Mouse (Mus musculus): ENCODE measurements around the gene Ascc1. TPM values are rescaled to one million over a fixed set of nuclear protein-coding genes. Genes with fewer than 3 reads are reported as not detected.

Ascc1 gene
- polyA plus RNA-seq, 2 experiments: 10.7 to 16.8 TPM

GRCm38 (mm10) chr10:59977141-59977540, 25.5 kb upstream of the Ascc1 start:
- H3K4me1 ChIP-seq (replicated peaks; ENCODE audit: control insufficient read depth in 2 of 2, insufficient read depth in 2 of 2, low read length in 1 of 2): peaks cover 0 to 21% of the 10 kb centered on the region in 2 experiments; a peak in 2 of 4 replicates
- DNase-seq (ENCODE audit: low read depth in 3 of 3, low spot score in 3 of 3) (no peak), ATAC-seq (ENCODE audit: insufficient read depth) (no peak)
- 58% methylated on average over 2 of the region's 4 CpGs for WGBS (ENCODE audit: insufficient replicate concordance)
- H3K4me2 ChIP-seq (ENCODE audit: low read depth): no peak overlapping the region
- no peak overlapping the region for H3K9ac ChIP-seq (replicated peaks)
- TF ChIP-seq CTCF (IDR thresholded peaks at IDR 0.05; ENCODE audit: low read depth): no peak
- no peak for TF ChIP-seq EP300 (IDR thresholded peaks at IDR 0.05; ENCODE audit: low read depth)
- no peaks in the 10 kb centered on the region for H3K36me3 ChIP-seq (replicated peaks; ENCODE audit: control insufficient read depth, insufficient read depth, low read depth)
- no peaks in the 10 kb centered on the region for H3K9me3 ChIP-seq (ENCODE audit: control insufficient read depth, low read length)
- no peaks in the 10 kb centered on the region for H3K27me3 ChIP-seq (ENCODE audit: control insufficient read depth, insufficient read depth, low read length)
- H3K27ac ChIP-seq: no peak overlapping the region
- no peak overlapping the region for H3K4me3 ChIP-seq (ENCODE audit: insufficient read depth in 1 of 2, low read depth in 2 of 2, low read length in 2 of 2)

DNA sequence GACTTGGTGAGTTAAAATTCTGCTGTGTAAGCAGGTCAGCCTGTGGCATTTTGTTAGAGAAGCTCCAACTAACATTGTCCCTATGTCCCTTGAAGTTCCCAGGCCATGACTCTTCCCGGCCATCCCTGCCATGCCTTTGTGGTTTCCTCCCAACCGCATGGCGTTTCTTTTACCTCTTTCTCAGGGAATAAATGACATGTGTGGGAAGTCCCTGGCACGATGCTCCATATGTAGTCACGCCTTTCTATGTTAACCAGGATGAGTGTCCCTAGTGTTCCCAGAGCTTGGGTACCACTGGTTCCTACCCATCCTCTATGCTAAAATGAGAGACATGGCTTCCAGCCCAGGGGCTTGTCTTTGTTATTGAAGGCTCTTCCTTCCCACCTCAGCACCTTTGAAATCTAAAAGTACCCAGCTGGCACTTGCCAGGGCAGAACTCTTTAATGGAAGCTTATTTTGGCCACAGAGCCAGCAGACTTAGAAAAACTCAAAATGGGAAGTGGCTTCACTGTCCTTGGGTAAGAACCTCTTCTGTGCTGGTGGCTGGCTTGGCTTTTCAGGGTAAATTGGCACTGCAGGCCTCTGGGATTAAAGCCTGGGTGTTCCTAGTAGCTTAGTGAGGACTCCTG, 24.8 kb upstream of the Ascc1 start:
- H3K9ac ChIP-seq (replicated peaks): no peak overlapping the region
- no peaks in the 10 kb centered on the region for H3K9me3 ChIP-seq (ENCODE audit: control insufficient read depth, low read length)
- WGBS (ENCODE audit: insufficient replicate concordance): 68% methylated on average over 5 of the region's 5 CpGs
- peaks cover 0 to 21% of the 10 kb centered on the region in 2 experiments; a peak in 2 of 4 replicates for H3K4me1 ChIP-seq (replicated peaks; ENCODE audit: control insufficient read depth in 2 of 2, insufficient read depth in 2 of 2, low read length in 1 of 2)
- no peaks in the 10 kb centered on the region for H3K27me3 ChIP-seq (ENCODE audit: control insufficient read depth, insufficient read depth, low read length)
- H3K27ac ChIP-seq: no peak overlapping the region
- no peak for TF ChIP-seq EP300 (IDR thresholded peaks at IDR 0.05; ENCODE audit: low read depth)
- TF ChIP-seq CTCF (IDR thresholded peaks at IDR 0.05; ENCODE audit: low read depth): no peak
- no peak overlapping the region for H3K4me3 ChIP-seq (ENCODE audit: insufficient read depth in 1 of 2, low read depth in 2 of 2, low read length in 2 of 2)
- no peak for DNase-seq (ENCODE audit: low read depth in 3 of 3, low spot score in 3 of 3)
- H3K4me2 ChIP-seq (ENCODE audit: low read depth): no peak overlapping the region
- H3K36me3 ChIP-seq (replicated peaks; ENCODE audit: control insufficient read depth, insufficient read depth, low read depth): no peaks in the 10 kb centered on the region
- no peak for ATAC-seq (ENCODE audit: insufficient read depth)

DNA sequence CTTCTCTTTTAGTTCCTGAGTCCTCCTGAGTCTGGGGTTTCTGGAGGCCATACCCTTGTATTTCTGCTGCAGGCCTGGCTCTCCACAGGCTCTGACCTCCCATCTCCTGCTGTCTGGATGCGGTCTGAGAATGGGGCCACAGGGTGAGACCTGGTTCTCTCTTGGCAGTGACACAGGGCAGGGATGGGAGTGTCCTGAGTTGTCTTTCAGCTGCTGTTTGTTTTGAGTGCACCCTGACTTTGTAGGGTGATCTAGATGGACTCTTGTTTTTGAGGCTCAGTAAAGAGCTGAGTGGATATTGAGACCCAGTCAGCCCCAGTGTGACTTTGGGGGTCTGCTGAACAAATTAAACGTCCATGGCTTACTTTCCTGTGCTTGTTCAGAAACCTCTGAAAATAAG, 24.2 kb upstream of the Ascc1 start:
- peaks cover 0 to 18% of the 10 kb centered on the region in 2 experiments; a peak in 2 of 4 replicates for H3K4me1 ChIP-seq (replicated peaks; ENCODE audit: control insufficient read depth in 2 of 2, insufficient read depth in 2 of 2, low read length in 1 of 2)
- WGBS (ENCODE audit: insufficient replicate concordance): 58% methylated on average over 2 of the region's 2 CpGs
- no peak overlapping the region for H3K4me3 ChIP-seq (ENCODE audit: insufficient read depth in 1 of 2, low read depth in 2 of 2, low read length in 2 of 2)
- H3K4me2 ChIP-seq (ENCODE audit: low read depth): no peak overlapping the region
- no peaks in the 10 kb centered on the region for H3K36me3 ChIP-seq (replicated peaks; ENCODE audit: control insufficient read depth, insufficient read depth, low read depth)
- no peaks in the 10 kb centered on the region for H3K27me3 ChIP-seq (ENCODE audit: control insufficient read depth, insufficient read depth, low read length)
- TF ChIP-seq EP300 (IDR thresholded peaks at IDR 0.05; ENCODE audit: low read depth): no peak
- no peak for TF ChIP-seq CTCF (IDR thresholded peaks at IDR 0.05; ENCODE audit: low read depth)
- no peak for ATAC-seq (ENCODE audit: insufficient read depth)
- no peak overlapping the region for H3K9ac ChIP-seq (replicated peaks)
- H3K9me3 ChIP-seq (ENCODE audit: control insufficient read depth, low read length): no peaks in the 10 kb centered on the region
- no peak for DNase-seq (ENCODE audit: low read depth in 3 of 3, low spot score in 3 of 3)
- H3K27ac ChIP-seq: no peak overlapping the region

DNA sequence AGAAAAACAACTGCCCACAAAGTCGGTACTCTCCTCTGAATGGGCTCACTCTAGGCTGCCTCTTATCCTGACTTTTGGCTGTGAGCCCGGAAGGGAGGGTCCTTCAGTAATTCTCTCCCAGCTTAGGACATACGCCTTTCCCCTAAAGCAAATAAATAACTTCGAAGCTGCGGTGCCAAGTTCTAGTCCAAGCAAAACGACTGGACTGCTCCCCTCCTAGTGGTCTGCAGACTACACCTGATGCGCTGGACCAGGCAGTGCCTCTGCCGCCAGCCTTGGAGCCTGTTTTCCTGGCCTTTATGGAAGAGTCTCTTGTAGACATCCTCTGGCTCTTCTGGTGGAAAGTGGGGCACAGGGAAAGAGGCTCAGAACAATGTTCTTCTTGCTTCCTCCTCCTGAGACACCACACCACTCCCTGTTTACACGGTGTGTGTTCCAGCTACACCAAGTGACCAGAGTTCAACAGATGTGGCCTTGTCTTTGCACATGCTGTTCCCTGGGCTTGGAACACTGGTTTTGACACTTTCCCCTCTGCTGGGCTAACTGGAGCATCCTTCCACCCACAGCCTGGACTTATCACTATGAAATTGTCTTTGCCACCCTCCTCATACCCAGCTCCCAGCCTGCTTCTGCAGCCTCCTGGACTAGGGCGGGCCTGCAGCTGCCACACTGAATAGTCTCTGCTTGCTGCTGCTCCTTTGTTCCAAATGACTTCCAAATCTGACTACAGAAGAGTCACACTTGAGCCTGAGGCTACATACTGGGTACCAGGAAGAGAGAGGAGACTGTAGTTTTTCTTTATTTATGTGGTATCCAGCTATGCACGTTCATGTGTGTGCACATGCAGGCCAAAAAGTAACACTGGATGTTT, 23.5 kb upstream of the Ascc1 start:
- Histone ChIP-seq H3K4me2 (ENCODE audit: low read depth) (no peak overlapping the region), H3K9me3 (ENCODE audit: control insufficient read depth, low read length) (no peaks in the 10 kb centered on the region), H3K4me1 (replicated peaks; ENCODE audit: control insufficient read depth in 2 of 2, insufficient read depth in 2 of 2, low read length in 1 of 2) (peaks cover 0 to 17% of the 10 kb centered on the region in 2 experiments; a peak in 2 of 4 replicates), H3K9ac (replicated peaks) (no peak overlapping the region), H3K4me3 (ENCODE audit: insufficient read depth in 1 of 2, low read depth in 2 of 2, low read length in 2 of 2) (no peak overlapping the region), H3K27me3 (ENCODE audit: control insufficient read depth, insufficient read depth, low read length) (no peaks in the 10 kb centered on the region), H3K36me3 (replicated peaks; ENCODE audit: control insufficient read depth, insufficient read depth, low read depth) (no peaks in the 10 kb centered on the region), H3K27ac (no peak overlapping the region)
- DNase-seq (ENCODE audit: low read depth in 3 of 3, low spot score in 3 of 3): no peak
- no peak for ATAC-seq (ENCODE audit: insufficient read depth)
- WGBS (ENCODE audit: insufficient replicate concordance): 60% methylated on average over 11 of the region's 11 CpGs
- TF ChIP-seq CTCF (IDR thresholded peaks at IDR 0.05; ENCODE audit: low read depth): no peak
- no peak for TF ChIP-seq EP300 (IDR thresholded peaks at IDR 0.05; ENCODE audit: low read depth)

GRCm38 (mm10) chr10:59980815-59981244, 21.8 kb upstream of the Ascc1 start:
- Histone ChIP-seq H3K4me1 (replicated peaks; ENCODE audit: control insufficient read depth in 2 of 2, insufficient read depth in 2 of 2, low read length in 1 of 2) (peaks cover 0 to 16% of the 10 kb centered on the region in 2 experiments; a peak in 2 of 4 replicates), H3K36me3 (replicated peaks; ENCODE audit: control insufficient read depth, insufficient read depth, low read depth) (no peaks in the 10 kb centered on the region), H3K27ac (no peak overlapping the region), H3K9me3 (ENCODE audit: control insufficient read depth, low read length) (no peaks in the 10 kb centered on the region), H3K4me2 (ENCODE audit: low read depth) (no peak overlapping the region), H3K27me3 (ENCODE audit: control insufficient read depth, insufficient read depth, low read length) (no peaks in the 10 kb centered on the region), H3K9ac (replicated peaks) (no peak overlapping the region), H3K4me3 (ENCODE audit: insufficient read depth in 1 of 2, low read depth in 2 of 2, low read length in 2 of 2) (no peak overlapping the region)
- no peak for TF ChIP-seq CTCF (IDR thresholded peaks at IDR 0.05; ENCODE audit: low read depth)
- no peak for TF ChIP-seq EP300 (IDR thresholded peaks at IDR 0.05; ENCODE audit: low read depth)
- 24% methylated on average over 6 of the region's 6 CpGs for WGBS (ENCODE audit: insufficient replicate concordance)
- ATAC-seq (ENCODE audit: insufficient read depth) (peak; percentile 37; the same call in 1 of the 2 replicates), DNase-seq (ENCODE audit: low read depth in 3 of 3, low spot score in 3 of 3) (no peak)

All from liver, embryonic 14.5 days (tissue).